Mouse (Mus musculus): ENCODE results near the gene P2ry12. TPM values are rescaled to one million over a fixed set of nuclear protein-coding genes. Genes with fewer than 3 reads are reported as not detected.

Gene P2ry12
- polyA plus RNA-seq, 1 experiment from 2014 or later = 3.7 TPM

- Histone ChIP-seq H3K9ac (ENCODE audit: low read depth, low read length) (no peak overlapping the region), H3K27me3 (replicated peaks; ENCODE audit: control insufficient read depth, insufficient read depth, low read length) (no peaks in the 10 kb centered on the region), H3K4me3 (ENCODE audit: low read depth, low read length) (no peak overlapping the region), H3K4me2 (ENCODE audit: low read depth, low read length) (0 out of 2 replicates have a peak overlapping the region, but pooled peaks have one; percentile 16), H3K9me3 (ENCODE audit: control insufficient read depth, low read length) (no peaks in the 10 kb centered on the region), H3K27ac (replicated peaks; ENCODE audit: low read depth, low read length) (no peak overlapping the region), H3K36me3 (ENCODE audit: control insufficient read depth, insufficient read depth, low read length) (no peaks in the 10 kb centered on the region), H3K4me1 (ENCODE audit: control insufficient read depth, insufficient read depth, low read length) (peaks cover 7% of the 10 kb centered on the region; the same call in 1 of the 2 replicates)
- DNase-seq (ENCODE audit: low spot score) (peak; percentile 39), ATAC-seq (ENCODE audit: low read depth) (no peak)
- WGBS = 38% methylated on average over 20 of the region's 20 CpGs
Measured at GRCm38 (mm10) chr3:59257740-59258664, 4.7 kb downstream of the P2ry12 start.

GRCm38 (mm10) chr3:59250454-59250853, 12.2 kb downstream of the P2ry12 start:
- ATAC-seq (ENCODE audit: low read depth) = no peak
- no peak for DNase-seq (ENCODE audit: low spot score)
- no peak overlapping the region for H3K9ac ChIP-seq (ENCODE audit: low read depth, low read length)
- H3K4me2 ChIP-seq (ENCODE audit: low read depth, low read length) = no peak overlapping the region
- no peaks in the 10 kb centered on the region for H3K4me1 ChIP-seq (ENCODE audit: control insufficient read depth, insufficient read depth, low read length)
- 97% methylated on average over 1 of the region's 1 CpGs for WGBS
- H3K27me3 ChIP-seq (replicated peaks; ENCODE audit: control insufficient read depth, insufficient read depth, low read length) = no peaks in the 10 kb centered on the region
- H3K4me3 ChIP-seq (ENCODE audit: low read depth, low read length) = no peak overlapping the region
- H3K9me3 ChIP-seq (ENCODE audit: control insufficient read depth, low read length) = no peaks in the 10 kb centered on the region
- H3K36me3 ChIP-seq (ENCODE audit: control insufficient read depth, insufficient read depth, low read length) = no peaks in the 10 kb centered on the region
- no peak overlapping the region for H3K27ac ChIP-seq (replicated peaks; ENCODE audit: low read depth, low read length)

GRCm38 (mm10) chr3:59248031-59248430, 14.6 kb downstream of the P2ry12 start:
- no peaks in the 10 kb centered on the region for H3K36me3 ChIP-seq (ENCODE audit: control insufficient read depth, insufficient read depth, low read length)
- H3K4me1 ChIP-seq (ENCODE audit: control insufficient read depth, insufficient read depth, low read length) = no peaks in the 10 kb centered on the region
- DNase-seq (ENCODE audit: low spot score) (no peak), ATAC-seq (ENCODE audit: low read depth) (no peak)
- 76% methylated on average over 6 of the region's 6 CpGs for WGBS
- no peaks in the 10 kb centered on the region for H3K9me3 ChIP-seq (ENCODE audit: control insufficient read depth, low read length)
- H3K9ac ChIP-seq (ENCODE audit: low read depth, low read length) = no peak overlapping the region
- no peak overlapping the region for H3K4me2 ChIP-seq (ENCODE audit: low read depth, low read length)
- no peak overlapping the region for H3K27ac ChIP-seq (replicated peaks; ENCODE audit: low read depth, low read length)
- no peak overlapping the region for H3K4me3 ChIP-seq (ENCODE audit: low read depth, low read length)
- no peaks in the 10 kb centered on the region for H3K27me3 ChIP-seq (replicated peaks; ENCODE audit: control insufficient read depth, insufficient read depth, low read length)

GRCm38 (mm10) chr3:59243384-59243783, 19.3 kb downstream of the P2ry12 start:
- H3K9me3 ChIP-seq (ENCODE audit: control insufficient read depth, low read length) = no peaks in the 10 kb centered on the region
- peak; percentile 26 for DNase-seq (ENCODE audit: low spot score)
- no peaks in the 10 kb centered on the region for H3K27me3 ChIP-seq (replicated peaks; ENCODE audit: control insufficient read depth, insufficient read depth, low read length)
- no peak overlapping the region for H3K4me3 ChIP-seq (ENCODE audit: low read depth, low read length)
- no peak for ATAC-seq (ENCODE audit: low read depth)
- H3K4me1 ChIP-seq (ENCODE audit: control insufficient read depth, insufficient read depth, low read length) = no peaks in the 10 kb centered on the region
- no peak overlapping the region for H3K27ac ChIP-seq (replicated peaks; ENCODE audit: low read depth, low read length)
- H3K9ac ChIP-seq (ENCODE audit: low read depth, low read length) = no peak overlapping the region
- no peak overlapping the region for H3K4me2 ChIP-seq (ENCODE audit: low read depth, low read length)
- 52% methylated on average over 6 of the region's 6 CpGs for WGBS
- no peaks in the 10 kb centered on the region for H3K36me3 ChIP-seq (ENCODE audit: control insufficient read depth, insufficient read depth, low read length)

GRCm38 (mm10) chr3:59234878-59235277, 27.8 kb downstream of the P2ry12 start:
- no peak for ATAC-seq (ENCODE audit: low read depth)
- no peaks in the 10 kb centered on the region for H3K9me3 ChIP-seq (ENCODE audit: control insufficient read depth, low read length)
- no peaks in the 10 kb centered on the region for H3K36me3 ChIP-seq (ENCODE audit: control insufficient read depth, insufficient read depth, low read length)
- no peaks in the 10 kb centered on the region for H3K27me3 ChIP-seq (replicated peaks; ENCODE audit: control insufficient read depth, insufficient read depth, low read length)
- no peak overlapping the region for H3K9ac ChIP-seq (ENCODE audit: low read depth, low read length)
- no peak overlapping the region for H3K27ac ChIP-seq (replicated peaks; ENCODE audit: low read depth, low read length)
- H3K4me1 ChIP-seq (ENCODE audit: control insufficient read depth, insufficient read depth, low read length) = no peaks in the 10 kb centered on the region
- 64% methylated on average over 5 of the region's 5 CpGs for WGBS
- no peak overlapping the region for H3K4me2 ChIP-seq (ENCODE audit: low read depth, low read length)
- DNase-seq (ENCODE audit: low spot score) = no peak
- no peak overlapping the region for H3K4me3 ChIP-seq (ENCODE audit: low read depth, low read length)

GRCm38 (mm10) chr3:59230912-59231311, 31.8 kb downstream of the P2ry12 start:
- ATAC-seq (ENCODE audit: low read depth) (no peak), DNase-seq (ENCODE audit: low spot score) (peak; percentile 73)
- H3K4me2 ChIP-seq (ENCODE audit: low read depth, low read length) = no peak overlapping the region
- H3K4me1 ChIP-seq (ENCODE audit: control insufficient read depth, insufficient read depth, low read length) = peaks cover 9% of the 10 kb centered on the region
- H3K9me3 ChIP-seq (ENCODE audit: control insufficient read depth, low read length) = no peaks in the 10 kb centered on the region
- no peaks in the 10 kb centered on the region for H3K36me3 ChIP-seq (ENCODE audit: control insufficient read depth, insufficient read depth, low read length)
- no peak overlapping the region for H3K9ac ChIP-seq (ENCODE audit: low read depth, low read length)
- no peaks in the 10 kb centered on the region for H3K27me3 ChIP-seq (replicated peaks; ENCODE audit: control insufficient read depth, insufficient read depth, low read length)
- 42% methylated on average over 3 of the region's 3 CpGs for whole genome bisulfite sequencing
- H3K27ac ChIP-seq (replicated peaks; ENCODE audit: low read depth, low read length) = no peak overlapping the region
- H3K4me3 ChIP-seq (ENCODE audit: low read depth, low read length) = no peak overlapping the region

GRCm38 (mm10) chr3:59228730-59229551, 33.7 kb downstream of the P2ry12 start:
- WGBS = 44% methylated on average over 10 of the region's 10 CpGs
- no peak overlapping the region for H3K4me2 ChIP-seq (ENCODE audit: low read depth, low read length)
- peak; percentile 30; the same call in 1 of the 2 replicates for ATAC-seq (ENCODE audit: low read depth)
- peaks cover 9% of the 10 kb centered on the region for H3K4me1 ChIP-seq (ENCODE audit: control insufficient read depth, insufficient read depth, low read length)
- peak overlapping the region; percentile 58 for H3K27ac ChIP-seq (replicated peaks; ENCODE audit: low read depth, low read length)
- DNase-seq (ENCODE audit: low spot score) = peak; percentile 71
- H3K4me3 ChIP-seq (ENCODE audit: low read depth, low read length) = no peak overlapping the region
- no peak overlapping the region for H3K9ac ChIP-seq (ENCODE audit: low read depth, low read length)
- no peaks in the 10 kb centered on the region for H3K36me3 ChIP-seq (ENCODE audit: control insufficient read depth, insufficient read depth, low read length)
- H3K9me3 ChIP-seq (ENCODE audit: control insufficient read depth, low read length) = no peaks in the 10 kb centered on the region
- no peaks in the 10 kb centered on the region for H3K27me3 ChIP-seq (replicated peaks; ENCODE audit: control insufficient read depth, insufficient read depth, low read length)

- ATAC-seq (ENCODE audit: low read depth) (no peak), DNase-seq (ENCODE audit: low spot score) (no peak)
- H3K4me3 ChIP-seq (ENCODE audit: low read depth, low read length) = no peak overlapping the region
- no peak overlapping the region for H3K4me2 ChIP-seq (ENCODE audit: low read depth, low read length)
- 97% methylated on average over 9 of the region's 9 CpGs for WGBS
- H3K9me3 ChIP-seq (ENCODE audit: control insufficient read depth, low read length) = no peaks in the 10 kb centered on the region
- peaks cover 9% of the 10 kb centered on the region for H3K4me1 ChIP-seq (ENCODE audit: control insufficient read depth, insufficient read depth, low read length)
- no peak overlapping the region for H3K27ac ChIP-seq (replicated peaks; ENCODE audit: low read depth, low read length)
- H3K27me3 ChIP-seq (replicated peaks; ENCODE audit: control insufficient read depth, insufficient read depth, low read length) = no peaks in the 10 kb centered on the region
- H3K9ac ChIP-seq (ENCODE audit: low read depth, low read length) = no peak overlapping the region
- H3K36me3 ChIP-seq (ENCODE audit: control insufficient read depth, insufficient read depth, low read length) = no peaks in the 10 kb centered on the region
Measured at GRCm38 (mm10) chr3:59227696-59228095, 35.0 kb downstream of the P2ry12 start.
